8 mouse cellular contexts compared by ENCODE assay signal in the genomic region with DNA sequence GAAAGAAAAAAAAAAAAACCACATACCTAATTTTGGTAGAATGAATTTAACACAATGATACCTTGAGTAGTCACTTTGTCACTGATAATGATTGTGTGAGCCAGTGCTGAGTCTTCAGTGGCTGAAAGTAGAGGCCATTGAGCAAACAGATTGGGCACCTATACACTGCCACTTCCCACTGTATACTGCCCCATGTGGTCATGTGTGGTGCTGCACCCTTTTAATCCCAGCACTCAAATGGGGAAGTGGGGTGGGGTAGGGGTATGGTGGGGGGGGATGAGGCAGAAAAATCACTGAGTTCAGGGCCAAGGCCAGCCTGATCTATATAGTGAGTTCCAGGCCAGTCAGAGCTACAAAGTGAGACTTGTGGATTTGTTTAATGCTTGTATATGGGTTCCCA. TPM values are rescaled to one million over a fixed set of nuclear protein-coding genes. Genes with fewer than 3 reads are reported as not detected.
DNase-seq lines count a peak whose midpoint lies in the region; ATAC-seq and TF ChIP-seq lines count a peak whose summit lies in the region.

No protein-coding gene starts in this region.

- peak; percentile 51; the same call in 1 of the 2 replicates for TF ChIP-seq CTCF in testis, adult 2 months (IDR thresholded peaks at IDR 0.05; ENCODE audit: control insufficient read depth, insufficient read depth, insufficient replicate concordance, low read depth, low read length)

- peak; percentile 41 for DNase-seq in gastrocnemius, postnatal 10 days
- no peak for DNase-seq in gastrocnemius, adult 18-20 months (ENCODE audit: low spot score)
- DNase-seq in testis, postnatal 14 days (ENCODE audit: low spot score) = no peak
- peak; percentile 33 for DNase-seq in forelimb bud, embryonic 11.5 days (ENCODE audit: low read depth, low spot score)
- peak; percentile 48 to 54 for DNase-seq in thymus, postnatal 36 days
- DNase-seq in MN1 (ENCODE audit: low spot score) = no peak

- H3K27me3 ChIP-seq in testis, adult 2 months (ENCODE audit: control insufficient read depth, insufficient read depth, low read length) = no peaks in the 10 kb centered on the region

- no peak overlapping the region for H3K27ac ChIP-seq in testis, adult 2 months (ENCODE audit: control insufficient read depth, insufficient read depth, low read depth, low read length)

- H3K4me1 ChIP-seq in testis, adult 2 months (ENCODE audit: control insufficient read depth, insufficient read depth, low read length) = no peaks in the 10 kb centered on the region

- peak; percentile 90 for ATAC-seq in megakaryocyte progenitor cell, adult 5-6 weeks (replicated peaks; ENCODE audit: poor library complexity)

- TF ChIP-seq POLR2A in testis, adult 2 months (IDR thresholded peaks at IDR 0.05; ENCODE audit: control insufficient read depth, low read depth, low read length) = no peak

- H3K4me3 ChIP-seq in testis, adult 2 months (ENCODE audit: control insufficient read depth, low read depth, low read length) = no peak overlapping the region

- H3K36me3 ChIP-seq in testis, adult 2 months (ENCODE audit: control insufficient read depth, insufficient read depth, low read length) = no peaks in the 10 kb centered on the region; the same call in none of the 2 replicates

RNA-seq across cellular contexts. Expression of a gene that starts 8.2 kb away (rescaled TPM):
- total RNA-seq in gastrocnemius, postnatal 10 days (2021) = 1 to 10 TPM; 1.2 to 1.8 TPM
- total RNA-seq in gastrocnemius, adult 18-20 months (2021) = under 1 TPM; 0.46 to 0.69 TPM
- 20.0 and 20.4 TPM in 2 replicates for polyA plus RNA-seq in testis, adult 2 months (2012; rRNA removed)
- 0.61 and 1.5 TPM in 2 replicates for total RNA-seq in megakaryocyte progenitor cell, adult 5-6 weeks (2015)
- 0.92 and 1.4 TPM in 2 replicates for total RNA-seq in megakaryocyte progenitor cell, adult 5-6 weeks (2017)

RNA-seq across cellular contexts. Expression of a gene that starts 8.4 kb away (rescaled TPM):
- total RNA-seq in gastrocnemius, postnatal 10 days (2021) = 10 to 100 TPM; 22.6 to 24.9 TPM
- total RNA-seq in gastrocnemius, adult 18-20 months (2021) = 10 to 100 TPM; 13.4 to 15.2 TPM
- 57.1 and 58.1 TPM in 2 replicates for polyA plus RNA-seq in testis, adult 2 months (2012; rRNA removed)
- 13.8 and 19.0 TPM in 2 replicates for total RNA-seq in megakaryocyte progenitor cell, adult 5-6 weeks (2015)
- total RNA-seq in megakaryocyte progenitor cell, adult 5-6 weeks (2017) = 47.9 and 65.2 TPM in 2 replicates

RNA-seq across cellular contexts. Expression of a gene that starts 20.1 kb away (rescaled TPM):
- 100 to 1,000 TPM in 1 of 2 experiments, 10 to 100 TPM in 1; 90.5 to 102 TPM for total RNA-seq in gastrocnemius, postnatal 10 days (2021)
- 10 to 100 TPM; 57.0 to 60.2 TPM for total RNA-seq in gastrocnemius, adult 18-20 months (2021)
- 301 and 361 TPM in 2 replicates for polyA plus RNA-seq in testis, adult 2 months (2012; rRNA removed)
- 197 and 207 TPM in 2 replicates for total RNA-seq in megakaryocyte progenitor cell, adult 5-6 weeks (2015)
- total RNA-seq in megakaryocyte progenitor cell, adult 5-6 weeks (2017) = 85.1 and 112 TPM in 2 replicates

RNA-seq across cellular contexts. Expression of a gene that starts 37.1 kb away (rescaled TPM):
- 10 to 100 TPM; 11.8 to 13.1 TPM for total RNA-seq in gastrocnemius, postnatal 10 days (2021)
- 10 to 100 TPM; 13.9 to 17.6 TPM for total RNA-seq in gastrocnemius, adult 18-20 months (2021)
- 22.6 and 24.9 TPM in 2 replicates for polyA plus RNA-seq in testis, adult 2 months (2012; rRNA removed)
- 16.0 and 18.9 TPM in 2 replicates for total RNA-seq in megakaryocyte progenitor cell, adult 5-6 weeks (2015)
- total RNA-seq in megakaryocyte progenitor cell, adult 5-6 weeks (2017) = 25.1 and 26.2 TPM in 2 replicates

RNA-seq across cellular contexts. Expression of a gene that starts 40.1 kb away (rescaled TPM):
- 10 to 100 TPM; 14.3 to 16.8 TPM for total RNA-seq in gastrocnemius, postnatal 10 days (2021)
- 10 to 100 TPM; 25.2 to 28.1 TPM for total RNA-seq in gastrocnemius, adult 18-20 months (2021)
- polyA plus RNA-seq in testis, adult 2 months (2012; rRNA removed) = 38.8 and 42.7 TPM in 2 replicates
- total RNA-seq in megakaryocyte progenitor cell, adult 5-6 weeks (2015) = 31.0 and 34.5 TPM in 2 replicates
- 48.2 and 58.6 TPM in 2 replicates for total RNA-seq in megakaryocyte progenitor cell, adult 5-6 weeks (2017)

Comparison
In these comparisons a context has a peak if more than half of its experiments do, and no peak if none do; other contexts are left out.
1. DNase-seq: peak in gastrocnemius, postnatal 10 days (single experiment), forelimb bud, embryonic 11.5 days (single experiment) and thymus, postnatal 36 days (2 of 2); none in gastrocnemius, adult 18-20 months (single experiment), testis, postnatal 14 days (single experiment) and MN1 (single experiment).